Mouse (Mus musculus) midbrain, embryonic 14.5 days (tissue): ENCODE data around the gene Ckb. TPM values are rescaled to one million over a fixed set of nuclear protein-coding genes. Genes with fewer than 3 reads are reported as not detected.

Experiments
- polyA plus RNA-seq: library from polyadenylated mRNA; unstranded; fragments of >200 nt; fragmentation: Nextera tagmentation; extraction: Ambion mirVana; gene quantifications from 2 replicates; pipeline ENCODE4 v1.2.1, GENCODE M21; 2014

Ckb gene
- polyA plus RNA-seq, 1 experiment from 2014 or later = 1,414 TPM

Other genes with a start within 250 kb of the Ckb start
- 0.28 and 0.82 TPM in 2 replicates for gene Tnfaip2, start 229.9 kb downstream of the Ckb start, polyA plus RNA-seq
- gene Gm266, start 186.5 kb downstream of the Ckb start, polyA plus RNA-seq = 1.5 and 1.9 TPM in 2 replicates
- 486 and 550 TPM in 2 replicates for gene Eif5, start 134.3 kb downstream of the Ckb start, polyA plus RNA-seq
- gene Mark3, start 97.8 kb downstream of the Ckb start, polyA plus RNA-seq = 64.0 and 76.7 TPM in 2 replicates
- gene Trmt61a, start 5.8 kb upstream of the Ckb start, polyA plus RNA-seq = 7.0 and 8.0 TPM in 2 replicates
- gene Bag5, start 40.9 kb upstream of the Ckb start, polyA plus RNA-seq = 67.3 and 72.9 TPM in 2 replicates
- 57.6 and 66.0 TPM in 2 replicates for gene Apopt1, start 40.9 kb upstream of the Ckb start, polyA plus RNA-seq
- gene Klc1, start 86.5 kb upstream of the Ckb start, polyA plus RNA-seq = 621 and 628 TPM in 2 replicates
- 2.3 and 3.2 TPM in 2 replicates for gene Xrcc3, start 141.5 kb upstream of the Ckb start, polyA plus RNA-seq
- 29.7 and 33.7 TPM in 2 replicates for gene Zfyve21, start 141.8 kb upstream of the Ckb start, polyA plus RNA-seq
- gene Ppp1r13b, start 235.8 kb upstream of the Ckb start, polyA plus RNA-seq = 36.2 and 38.1 TPM in 2 replicates